Mouse (Mus musculus) liver, embryonic 14.5 days (tissue): ENCODE results near the gene Gvin1.

Experiments used
- CTCF ChIP-seq: IDR thresholded peaks from 2 replicates; pipeline ENCODE4 v1.5.1; 2016; ENCODE audit warnings: antibody characterized with exemption, low read depth, control low read depth
- EP300 ChIP-seq: IDR thresholded peaks from 2 replicates; pipeline ENCODE4 v1.6.1; 2016; ENCODE audit warnings: antibody characterized with exemption, low read depth

GRCm38 (mm10) chr7:106237192-106237465 is 22.0 kb upstream of the Gvin1 start:
- no peak for TF ChIP-seq EP300
- TF ChIP-seq CTCF: no peak
